Mouse (Mus musculus) midbrain, embryonic 11.5 days (tissue): Measurements from ENCODE around the gene Itgbl1. TPM values are rescaled to one million over a fixed set of nuclear protein-coding genes. Genes with fewer than 3 reads are reported as not detected.
"Not testable (repeated sequence)": the region's sequence is repeated elsewhere in the genome, so short reads cannot be mapped to it uniquely, and the experiment has no call there.

Source experiments
- ATAC-seq: fragments of 200-750 bp; cut with Nextera tagmentation; 2 replicates; pipeline ENCODE4 v1.8.0; 2017; ENCODE audit warnings: moderate TSS enrichment, moderate library complexity; ENCODE audit not compliant: low FRiP score
- DNase-seq: peaks from one replicate; pipeline ENCODE4 v3.0.0; 2015; ENCODE audit warnings: low spot score; ENCODE audit errors: missing footprints
- H3K27ac ChIP-seq: fragments of 300-500 bp; sonication (generic); 2 replicates; pipeline ENCODE4 v1.5.1; 2014; ENCODE audit warnings: low read depth, low read length
- H3K27me3 ChIP-seq: fragments of 300-500 bp; sonication (generic); 2 replicates; pipeline ENCODE4 v1.6.1; 2014; ENCODE audit warnings: mild to moderate bottlenecking, low read length, moderate library complexity, mixed read lengths; ENCODE audit not compliant: control insufficient read depth, insufficient read depth
- H3K36me3 ChIP-seq: fragments of 300-500 bp; sonication (generic); 2 replicates; pipeline ENCODE4 v1.6.1; 2014; ENCODE audit warnings: mild to moderate bottlenecking, low read length, moderate library complexity, mixed read lengths; ENCODE audit not compliant: control insufficient read depth, insufficient read depth
- H3K4me1 ChIP-seq: fragments of 300-500 bp; sonication (generic); 2 replicates; pipeline ENCODE4 v1.6.1; 2014; ENCODE audit warnings: low read length; ENCODE audit not compliant: control insufficient read depth, insufficient read depth
- H3K4me2 ChIP-seq: fragments of 300-500 bp; sonication (generic); 2 replicates; pipeline ENCODE4 v1.6.1; 2014; ENCODE audit warnings: mild to moderate bottlenecking, moderate library complexity
- H3K4me3 ChIP-seq: fragments of 300-500 bp; sonication (generic); 2 replicates; pipeline ENCODE4 v1.5.1; 2014; ENCODE audit warnings: low read depth, low read length
- H3K9ac ChIP-seq: fragments of 300-500 bp; sonication (generic); 2 replicates; pipeline ENCODE4 v1.6.1; 2014; ENCODE audit warnings: low read length
- H3K9me3 ChIP-seq: fragments of 300-500 bp; sonication (generic); 2 replicates; pipeline ENCODE4 v1.6.1; 2016; ENCODE audit warnings: low read length; ENCODE audit not compliant: control insufficient read depth
- WGBS: fragments of 180-500 bp; shearing (Covaris S2); extraction: QIAGEN DNeasy Blood & Tissue Kit; methylation state at CpG from one replicate; pipeline ENCODE4 v1.1.7; 2014; 5-methylcytosine and 5-hydroxymethylcytosine counted together
- polyA plus RNA-seq: library from polyadenylated mRNA; unstranded; fragments of >200 nt; fragmentation: Nextera tagmentation; extraction: Ambion mirVana; gene quantifications from 2 replicates; pipeline ENCODE4 v1.2.1, GENCODE M21; 2014

The Itgbl1 gene
- polyA plus RNA-seq = 0.85 and 1.5 TPM in 2 replicates

DNA sequence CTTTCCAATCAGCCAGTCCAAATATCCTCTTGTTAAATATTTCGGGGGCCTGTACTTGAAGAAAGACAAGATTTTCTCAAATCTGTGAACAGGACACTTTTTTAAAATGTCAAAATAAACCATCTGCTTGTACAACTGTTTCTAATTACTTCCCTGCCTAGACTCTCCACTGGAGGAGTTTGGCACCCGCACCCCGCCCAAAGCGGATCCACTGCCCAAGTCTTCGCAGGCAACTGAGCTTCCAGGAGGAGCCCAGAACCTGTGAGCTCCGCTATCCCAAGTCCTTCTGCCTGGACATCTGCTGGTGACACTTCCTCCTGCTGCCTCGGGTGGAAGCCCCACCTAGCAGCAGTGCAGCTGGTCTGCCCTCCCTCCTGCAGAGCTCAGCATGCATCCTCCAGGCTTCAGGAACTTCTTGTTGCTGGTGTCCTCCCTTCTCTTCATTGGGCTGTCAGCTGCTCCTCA is at the start of gene Itgbl1:
Gene Itgbl1, plus strand, starts transcription at position 51 of the 465 bp plus-strand sequence.
- 0 out of 2 replicates have a peak, but pooled peaks cover 4% of the 10 kb centered on the region for H3K4me1 ChIP-seq
- ATAC-seq = peak; percentile 43; the same call in 1 of the 2 replicates
- no peak within 1 kb of the TSS for H3K4me2 ChIP-seq

DNA sequence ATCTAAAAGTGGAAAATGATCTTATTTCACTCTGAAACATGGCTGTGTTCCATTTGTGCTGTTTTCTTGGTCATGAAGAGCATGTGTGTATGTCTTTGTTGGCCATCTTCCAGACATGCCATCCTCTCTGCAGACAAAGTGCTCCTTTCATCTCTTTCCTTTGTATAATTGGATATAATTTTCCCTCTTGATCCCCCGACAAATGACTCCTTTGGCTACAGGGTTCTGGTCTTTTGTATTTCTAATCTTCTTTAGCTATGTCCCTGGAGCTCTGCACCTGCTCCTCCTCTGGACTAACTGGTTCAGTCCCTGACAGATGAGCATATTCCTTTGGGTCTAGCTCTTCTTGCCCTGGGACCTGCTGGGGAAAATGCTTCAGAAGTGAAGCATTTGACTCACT is 36.8 kb upstream of the Itgbl1 start:
- Histone ChIP-seq H3K36me3 (no peaks in the 10 kb centered on the region), H3K9ac (no peak overlapping the region), H3K27me3 (no peaks in the 10 kb centered on the region), H3K4me1 (peaks cover 2% of the 10 kb centered on the region; the same call in 1 of the 2 replicates), H3K4me3 (no peak overlapping the region), H3K4me2 (no peak overlapping the region), H3K27ac (peak overlapping the region; percentile 2; the same call in 1 of the 2 replicates), H3K9me3 (no peaks in the 10 kb centered on the region)
- peak; percentile 55 for ATAC-seq
- WGBS = 32% methylated on average over 1 of the region's 1 CpGs
- peak; percentile 88 for DNase-seq

More for the DNA sequence above, at the start of gene Itgbl1:
- WGBS = 39% methylated on average over 7 of the region's 7 CpGs
- no peaks in the 10 kb centered on the region for H3K27me3 ChIP-seq
- peak; percentile 83 for DNase-seq
- no peak within 1 kb of the TSS for H3K27ac ChIP-seq
- H3K4me3 ChIP-seq = no peak within 1 kb of the TSS
- no peaks in the 10 kb centered on the region for H3K9me3 ChIP-seq
- no peak within 1 kb of the TSS for H3K9ac ChIP-seq
- no peaks in the 10 kb centered on the region for H3K36me3 ChIP-seq

DNA sequence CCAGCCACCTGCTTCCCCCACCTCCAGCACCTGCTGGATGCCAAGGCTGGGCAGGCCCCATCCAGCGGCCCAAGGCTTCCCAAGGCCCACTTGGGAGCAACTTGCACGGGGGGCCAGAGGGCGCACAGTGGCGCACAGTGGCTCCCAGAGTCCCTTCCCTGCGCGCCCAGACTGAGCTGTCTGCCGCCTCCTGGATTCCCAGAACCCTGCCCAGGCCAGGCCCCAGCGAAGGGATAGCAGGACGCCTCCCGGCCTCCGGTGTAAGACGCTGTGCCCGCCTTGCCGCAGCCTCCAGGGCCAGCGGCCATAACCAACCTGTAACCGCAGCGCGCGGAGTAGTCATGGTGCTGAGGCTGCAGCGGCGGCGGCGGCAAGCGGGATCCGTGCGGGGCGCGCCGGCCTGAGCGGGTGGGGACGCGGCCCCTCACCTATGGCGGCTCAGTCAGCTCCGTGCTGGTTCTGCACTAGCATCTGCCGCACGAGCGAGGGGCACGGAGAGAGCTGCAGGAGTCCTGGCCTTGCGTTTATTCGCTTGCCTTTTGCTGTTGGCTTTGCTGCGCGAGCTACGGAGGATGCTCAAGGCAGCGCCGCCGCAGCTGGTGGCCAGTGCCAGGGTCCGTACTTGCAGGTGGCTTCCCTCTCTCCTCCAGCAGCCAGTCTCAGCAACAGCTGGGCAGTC is 33.1 kb upstream of the Itgbl1 start, which contains the start of gene Nalcn:
Gene Nalcn, minus strand, starts transcription at position 644 of the 679 bp plus-strand sequence.
- Histone ChIP-seq H3K9me3 (no peaks in the 10 kb centered on the region), H3K27ac (no peak within 1 kb of the TSS; the same call in 1 of the 2 replicates)
- ATAC-seq = peak; percentile 90

DNA sequence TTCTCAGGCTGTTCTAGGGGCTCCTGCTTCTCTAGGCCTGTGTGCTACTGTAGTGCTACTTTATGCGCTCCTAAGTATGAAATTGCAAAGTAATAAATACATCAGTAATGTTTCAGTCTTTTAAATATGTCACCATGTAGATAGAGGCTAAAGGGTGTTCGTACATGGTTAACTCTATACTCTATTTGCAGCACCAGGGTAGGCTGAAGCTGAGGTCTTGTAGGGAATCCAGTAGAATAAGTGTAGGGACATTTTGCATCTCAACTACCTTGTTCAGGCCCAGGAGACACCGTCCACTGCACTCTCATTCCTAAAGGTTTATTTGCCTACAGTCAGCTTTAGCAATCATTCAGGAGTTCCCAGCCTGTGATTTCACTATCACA is 32.6 kb upstream of the Itgbl1 start:
- Histone ChIP-seq H3K4me2 (peak overlapping the region; percentile 59), H3K9ac (peak overlapping the region; percentile 75), H3K9me3 (no peaks in the 10 kb centered on the region), H3K27me3 (no peaks in the 10 kb centered on the region), H3K4me1 (peaks cover 2% of the 10 kb centered on the region; the same call in 1 of the 2 replicates), H3K4me3 (peak overlapping the region; percentile 54), H3K36me3 (no peaks in the 10 kb centered on the region), H3K27ac (no peak overlapping the region)
- ATAC-seq (peak; percentile 6; the same call in 1 of the 2 replicates), DNase-seq (no peak)
- WGBS = 49% methylated on average over 3 of the region's 3 CpGs

More for the DNA sequence above, 33.1 kb upstream of the Itgbl1 start, which contains the start of gene Nalcn:
- Histone ChIP-seq H3K4me3 (peak within 1 kb of the TSS; percentile 54), H3K36me3 (no peaks in the 10 kb centered on the region), H3K4me1 (peaks cover 2% of the 10 kb centered on the region; the same call in 1 of the 2 replicates), H3K4me2 (peak within 1 kb of the TSS; percentile 59), H3K9ac (peak within 1 kb of the TSS; percentile 75), H3K27me3 (no peaks in the 10 kb centered on the region)
- WGBS = 1% methylated on average over 47 of the region's 47 CpGs
- DNase-seq = peak; percentile 94

DNA sequence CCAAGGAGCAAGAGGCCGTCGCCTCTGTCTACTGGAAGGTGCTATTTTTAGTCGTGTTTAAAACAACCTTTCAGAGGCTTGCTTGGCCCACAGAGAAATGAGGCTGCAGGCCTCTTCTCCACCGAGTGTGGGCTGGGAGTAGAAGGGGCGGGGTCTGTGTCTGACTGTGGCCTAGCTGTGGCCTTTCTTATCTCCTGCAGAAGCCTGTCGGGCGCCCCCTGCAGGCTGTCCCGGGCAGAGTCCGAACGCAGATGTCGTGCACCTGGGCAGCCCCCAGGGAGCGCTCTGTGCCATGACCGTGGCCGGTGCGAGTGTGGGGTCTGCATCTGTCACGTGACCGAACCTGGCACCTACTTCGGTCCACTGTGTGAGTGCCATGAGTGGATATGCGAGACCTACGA is 1.3 kb downstream of the Itgbl1 start:
- Histone ChIP-seq H3K9ac (no peak overlapping the region), H3K4me1 (0 out of 2 replicates have a peak, but pooled peaks cover 4% of the 10 kb centered on the region), H3K9me3 (no peaks in the 10 kb centered on the region), H3K4me3 (no peak overlapping the region), H3K36me3 (no peaks in the 10 kb centered on the region), H3K27ac (no peak overlapping the region), H3K27me3 (no peaks in the 10 kb centered on the region), H3K4me2 (no peak overlapping the region)
- DNase-seq (peak; percentile 92), ATAC-seq (peak; percentile 89)
- WGBS = 24% methylated on average over 20 of the region's 20 CpGs

DNA sequence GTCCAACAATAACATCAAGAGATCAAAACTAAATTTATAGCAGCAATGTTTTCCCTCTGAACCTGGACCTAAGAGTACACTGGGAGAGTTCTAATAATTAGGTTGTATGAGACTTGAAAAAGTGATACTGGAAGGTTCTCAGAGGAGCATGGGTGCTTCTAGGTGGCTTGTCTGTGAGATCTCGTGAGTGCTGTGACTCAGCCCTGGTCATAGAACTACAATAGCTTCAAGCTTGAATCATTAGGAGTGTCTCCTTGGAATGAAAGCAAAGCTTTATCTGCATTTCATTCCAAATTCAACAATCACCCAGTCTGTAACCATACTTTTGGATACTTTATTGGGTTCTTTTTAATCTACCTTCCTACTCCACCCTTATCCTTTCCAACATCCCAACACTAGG is 2.6 kb downstream of the Itgbl1 start:
- H3K4me2 ChIP-seq = no peak overlapping the region
- 82% methylated on average over 1 of the region's 1 CpGs for WGBS
- no peak for DNase-seq
- no peak overlapping the region for H3K4me3 ChIP-seq
- H3K9me3 ChIP-seq = no peaks in the 10 kb centered on the region
- 0 out of 2 replicates have a peak, but pooled peaks cover 4% of the 10 kb centered on the region for H3K4me1 ChIP-seq
- H3K36me3 ChIP-seq = no peaks in the 10 kb centered on the region
- no peaks in the 10 kb centered on the region for H3K27me3 ChIP-seq
- no peak overlapping the region for H3K9ac ChIP-seq
- H3K27ac ChIP-seq = no peak overlapping the region
- no peak for ATAC-seq

DNA sequence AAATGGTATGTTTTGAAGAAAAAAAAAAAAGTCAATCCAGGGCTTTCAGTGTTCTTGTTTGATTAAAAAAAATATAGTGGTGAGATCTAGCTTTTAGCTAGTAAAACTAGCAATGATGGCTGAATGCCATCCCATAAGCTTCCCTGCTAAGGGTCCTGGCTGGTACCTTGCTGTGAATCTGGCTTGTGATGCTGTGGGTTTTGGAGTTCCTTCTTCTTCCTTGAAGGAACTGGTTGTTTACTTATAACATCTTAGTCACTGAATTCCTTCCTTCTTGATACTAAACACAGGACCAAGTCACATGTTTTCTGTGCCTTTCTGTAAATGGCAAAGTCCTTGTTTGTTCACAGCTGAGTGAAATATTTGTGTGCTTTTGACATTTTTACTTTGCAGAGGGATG is 3.4 kb downstream of the Itgbl1 start:
- Histone ChIP-seq H3K27me3 (no peaks in the 10 kb centered on the region), H3K9ac (no peak overlapping the region), H3K4me2 (no peak overlapping the region), H3K4me1 (0 out of 2 replicates have a peak, but pooled peaks cover 4% of the 10 kb centered on the region), H3K27ac (no peak overlapping the region), H3K36me3 (no peaks in the 10 kb centered on the region), H3K9me3 (no peaks in the 10 kb centered on the region), H3K4me3 (no peak overlapping the region)
- ATAC-seq = no peak
- DNase-seq = no peak

DNA sequence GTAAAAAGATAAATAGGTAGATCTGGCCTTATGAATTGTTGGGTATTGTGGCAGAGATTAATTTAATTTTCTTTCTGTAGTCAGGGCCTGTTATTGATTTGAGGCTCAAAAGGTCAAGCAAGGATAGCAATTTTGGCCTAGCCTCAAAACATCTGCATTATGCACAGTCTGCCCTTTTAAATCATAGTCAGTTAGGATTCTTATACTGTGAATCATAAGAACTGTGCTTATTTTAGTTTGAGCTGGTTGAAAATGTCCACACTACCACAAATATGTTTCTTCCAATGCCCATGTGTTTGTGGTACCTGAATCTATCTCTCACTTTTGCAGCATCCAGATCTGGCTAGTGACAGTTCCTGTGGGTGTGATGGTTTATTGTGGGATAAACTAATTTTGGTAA is 4.7 kb downstream of the Itgbl1 start:
- Histone ChIP-seq H3K9ac (no peak overlapping the region), H3K27me3 (no peaks in the 10 kb centered on the region), H3K4me2 (no peak overlapping the region), H3K4me3 (no peak overlapping the region), H3K36me3 (no peaks in the 10 kb centered on the region), H3K9me3 (no peaks in the 10 kb centered on the region), H3K4me1 (0 out of 2 replicates have a peak, but pooled peaks cover 4% of the 10 kb centered on the region), H3K27ac (no peak overlapping the region)
- no peak for DNase-seq
- ATAC-seq = no peak

DNA sequence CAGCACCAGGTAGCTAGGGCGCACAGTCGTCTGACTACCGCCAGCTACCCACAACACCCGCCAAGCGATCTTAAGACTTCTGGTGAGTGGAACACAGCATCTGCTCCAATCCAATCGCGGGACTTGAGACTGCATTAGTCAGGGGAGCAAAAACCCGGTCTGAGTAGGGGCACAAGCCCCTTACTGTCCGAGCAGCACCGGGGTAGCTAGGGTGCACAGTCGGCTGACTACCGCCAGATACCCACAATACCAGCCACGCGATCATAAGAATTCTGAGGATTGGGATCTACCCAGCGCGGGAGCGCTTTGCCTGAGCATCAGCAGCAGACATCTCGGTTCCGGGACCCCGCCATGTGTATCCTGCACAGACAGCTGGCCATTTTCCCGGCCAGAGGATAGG is 11.3 kb downstream of the Itgbl1 start:
- not testable (repeated sequence) for H3K4me1 ChIP-seq, H3K27ac ChIP-seq, ATAC-seq, H3K9me3 ChIP-seq, H3K9ac ChIP-seq, H3K4me3 ChIP-seq, H3K4me2 ChIP-seq, H3K27me3 ChIP-seq, H3K36me3 ChIP-seq
- peak; percentile 45 for DNase-seq
- WGBS = 85% methylated on average over 21 of the region's 21 CpGs
